Mouse (Mus musculus) natural killer cell, adult 2 months (primary cell): ENCODE results near the gene Ythdc1.
"Not testable (repeated sequence)": the region's sequence is repeated elsewhere in the genome, so short reads cannot be mapped to it uniquely, and the experiment has no call there.

ENCODE experiments used
- DNase-seq, 2 experiments: peaks; one replicate each; pipeline ENCODE4 v3.0.0; 2022; ENCODE audit warnings: low spot score in 2 of 2

Ythdc1 gene

GRCm38 (mm10) chr5:86803962-86804940 lies at the start of gene Ythdc1:
Ythdc1 (plus strand) TSS chr5:86804221.
- DNase-seq, result peak; percentile 88 to 92

- no peak for DNase-seq
Observed at GRCm38 (mm10) chr5:86769015-86769658, 34.9 kb upstream of the Ythdc1 start.

- no peak for DNase-seq
Observed at GRCm38 (mm10) chr5:86771010-86771409, 33.0 kb upstream of the Ythdc1 start.

- DNase-seq, result no peak
Observed at GRCm38 (mm10) chr5:86776941-86777340, 27.1 kb upstream of the Ythdc1 start.

GRCm38 (mm10) chr5:86778471-86778870 lies 25.6 kb upstream of the Ythdc1 start:
- no peak for DNase-seq

GRCm38 (mm10) chr5:86783059-86783458 lies 21.0 kb upstream of the Ythdc1 start:
- no peak for DNase-seq

GRCm38 (mm10) chr5:86784205-86784604 lies 19.8 kb upstream of the Ythdc1 start:
- no peak for DNase-seq

- no peak for DNase-seq
Observed at GRCm38 (mm10) chr5:86786798-86787197, 17.2 kb upstream of the Ythdc1 start.

GRCm38 (mm10) chr5:86789954-86790353 lies 14.1 kb upstream of the Ythdc1 start:
- no peak for DNase-seq

- no peak for DNase-seq
Observed at GRCm38 (mm10) chr5:86792249-86792648, 11.8 kb upstream of the Ythdc1 start.

- DNase-seq, result peak; percentile 10 to 43
Observed at GRCm38 (mm10) chr5:86792807-86793206, 11.2 kb upstream of the Ythdc1 start.

- DNase-seq, result no peak
Observed at GRCm38 (mm10) chr5:86816795-86817194, 12.8 kb downstream of the Ythdc1 start.

- not testable (repeated sequence) for DNase-seq
Observed at GRCm38 (mm10) chr5:86836378-86836777, 32.4 kb downstream of the Ythdc1 start.

GRCm38 (mm10) chr5:86838110-86838509 lies 34.1 kb downstream of the Ythdc1 start:
- DNase-seq, result no peak

- no peak for DNase-seq
Observed at GRCm38 (mm10) chr5:86839472-86839871, 35.5 kb downstream of the Ythdc1 start.

- DNase-seq, result no peak
Observed at GRCm38 (mm10) chr5:86840207-86840606, 36.2 kb downstream of the Ythdc1 start.

- DNase-seq, result not testable (repeated sequence)
Observed at GRCm38 (mm10) chr5:86841261-86841660, 37.2 kb downstream of the Ythdc1 start.

- DNase-seq, result no peak
Observed at GRCm38 (mm10) chr5:86850104-86850503, 46.1 kb downstream of the Ythdc1 start.

GRCm38 (mm10) chr5:86851658-86852057 lies 47.6 kb downstream of the Ythdc1 start:
- no peak for DNase-seq

- not testable (repeated sequence) for DNase-seq
Observed at GRCm38 (mm10) chr5:86856505-86856904, 52.5 kb downstream of the Ythdc1 start.

- no peak for DNase-seq
Observed at GRCm38 (mm10) chr5:86857682-86858081, 53.7 kb downstream of the Ythdc1 start.

- no peak for DNase-seq
Observed at GRCm38 (mm10) chr5:86858336-86858735, 54.3 kb downstream of the Ythdc1 start.

GRCm38 (mm10) chr5:86871877-86872276 lies 67.9 kb downstream of the Ythdc1 start:
- DNase-seq, result no peak
